Mouse (Mus musculus) T-cell, adult 2 months (primary cell): ENCODE results near the gene 2310079G19Rik.

Experiments
- DNase-seq: peaks from one replicate; pipeline ENCODE4 v3.0.0; 2022; ENCODE audit warnings: low spot score

Gene 2310079G19Rik

GRCm38 (mm10) chr16:88627566-88627965, at the start of gene 2310079G19Rik:
Gene 2310079G19Rik (minus strand): TSS chr16:88627666.
- DNase-seq, result no peak

- no peak for DNase-seq
These were observed 44.1 kb upstream of the 2310079G19Rik start, which contains the start of gene Krtap27-1 for GRCm38 (mm10) chr16:88671571-88671970. Gene Krtap27-1 (minus strand): TSS chr16:88671671.

- DNase-seq, result no peak
These were observed 30.0 kb upstream of the 2310079G19Rik start for GRCm38 (mm10) chr16:88657426-88657825.

GRCm38 (mm10) chr16:88651952-88652351, 24.5 kb upstream of the 2310079G19Rik start:
- no peak for DNase-seq

GRCm38 (mm10) chr16:88651082-88651481, 23.6 kb upstream of the 2310079G19Rik start:
- DNase-seq, result no peak

GRCm38 (mm10) chr16:88647358-88647846, 19.9 kb upstream of the 2310079G19Rik start, which contains the start of gene Krtap26-1:
Gene Krtap26-1 (minus strand): TSS chr16:88647796.
- DNase-seq, result no peak

GRCm38 (mm10) chr16:88646366-88647111, 19.1 kb upstream of the 2310079G19Rik start:
- no peak for DNase-seq

GRCm38 (mm10) chr16:88640053-88640452, 12.6 kb upstream of the 2310079G19Rik start:
- no peak for DNase-seq

- DNase-seq, result no peak
These were observed 7.7 kb upstream of the 2310079G19Rik start for GRCm38 (mm10) chr16:88635142-88635541.

- DNase-seq, result no peak
These were observed 4.0 kb upstream of the 2310079G19Rik start for GRCm38 (mm10) chr16:88631474-88631873.

GRCm38 (mm10) chr16:88612712-88613111, 14.8 kb downstream of the 2310079G19Rik start:
- no peak for DNase-seq

GRCm38 (mm10) chr16:88611922-88612321, 15.5 kb downstream of the 2310079G19Rik start, which contains the start of gene Krtap24-1:
Gene Krtap24-1 (minus strand): TSS chr16:88612279.
- DNase-seq, result no peak

GRCm38 (mm10) chr16:88604570-88604969, 22.9 kb downstream of the 2310079G19Rik start:
- no peak for DNase-seq

GRCm38 (mm10) chr16:88602464-88602863, 25.0 kb downstream of the 2310079G19Rik start:
- DNase-seq, result no peak

GRCm38 (mm10) chr16:88600303-88600702, 27.2 kb downstream of the 2310079G19Rik start:
- no peak for DNase-seq

- DNase-seq, result no peak
These were observed 27.8 kb downstream of the 2310079G19Rik start for GRCm38 (mm10) chr16:88599504-88600237.

- DNase-seq, result no peak
These were observed 34.7 kb downstream of the 2310079G19Rik start for GRCm38 (mm10) chr16:88592758-88593157.

- DNase-seq, result no peak
These were observed 44.1 kb downstream of the 2310079G19Rik start for GRCm38 (mm10) chr16:88583338-88583737.
